Mouse (Mus musculus) embryonic facial prominence, embryonic 11.5 days (tissue): ENCODE data around the gene 1700057G04Rik. TPM values are rescaled to one million over a fixed set of nuclear protein-coding genes. Genes with fewer than 3 reads are reported as not detected.

ENCODE experiments used
- ATAC-seq: fragments of 200-750 bp; cut with Nextera tagmentation; replicated peaks from 2 replicates; pipeline ENCODE4 v1.8.0; 2017; ENCODE audit warnings: low read depth; ENCODE audit not compliant: insufficient number of reproducible peaks, low FRiP score, low TSS enrichment
- DNase-seq: peaks from one replicate; pipeline ENCODE4 v3.0.0-alpha.2; 2015; ENCODE audit warnings: low spot score
- H3K27ac ChIP-seq: fragments of 300-500 bp; sonication (generic); replicated peaks from 2 replicates; pipeline ENCODE4 v1.5.1; 2014; ENCODE audit warnings: mild to moderate bottlenecking, low read depth, low read length, control low read depth
- H3K27me3 ChIP-seq: fragments of 300-500 bp; sonication (generic); 2 replicates; pipeline ENCODE4 v1.6.1; 2014; ENCODE audit warnings: mild to moderate bottlenecking, low read length, moderate library complexity, mixed read lengths; ENCODE audit not compliant: control insufficient read depth, insufficient read depth
- H3K36me3 ChIP-seq: fragments of 300-500 bp; sonication (generic); replicated peaks from 2 replicates; pipeline ENCODE4 v1.6.1; 2014; ENCODE audit warnings: low read depth, mild to moderate bottlenecking, low read length, moderate library complexity, mixed read lengths; ENCODE audit not compliant: control insufficient read depth, insufficient read depth
- H3K4me1 ChIP-seq: fragments of 300-500 bp; sonication (generic); 2 replicates; pipeline ENCODE4 v1.6.1; 2014; ENCODE audit warnings: low read length, mixed read lengths; ENCODE audit not compliant: control insufficient read depth, insufficient read depth
- H3K4me2 ChIP-seq: fragments of 300-500 bp; sonication (generic); 2 replicates; pipeline ENCODE4 v1.6.1; 2014; ENCODE audit warnings: low read depth, mild to moderate bottlenecking, control low read depth, low read length, moderate library complexity
- H3K4me3 ChIP-seq: fragments of 300-500 bp; sonication (generic); 2 replicates; pipeline ENCODE4 v1.5.1; 2014; ENCODE audit warnings: low read depth, low read length, control low read depth
- H3K9ac ChIP-seq: fragments of 300-500 bp; sonication (generic); replicated peaks from 2 replicates; pipeline ENCODE4 v1.6.1; 2014; ENCODE audit warnings: mild to moderate bottlenecking, control low read depth, low read length
- H3K9me3 ChIP-seq: fragments of 300-500 bp; sonication (generic); replicated peaks from 2 replicates; pipeline ENCODE4 v1.6.1; 2016; ENCODE audit warnings: mild to moderate bottlenecking, low read length, inconsistent platforms, mixed read lengths; ENCODE audit not compliant: control insufficient read depth
- WGBS: fragments of 180-500 bp; shearing (Covaris S2); extraction: QIAGEN DNeasy Blood & Tissue Kit; methylation state at CpG from one replicate; pipeline ENCODE4 v1.1.7; 2014; 5-methylcytosine and 5-hydroxymethylcytosine counted together
- polyA plus RNA-seq: library from polyadenylated mRNA; unstranded; fragments of >200 nt; fragmentation: Nextera tagmentation; extraction: Ambion mirVana; gene quantifications from 2 replicates; pipeline ENCODE4 v1.2.1, GENCODE M21; 2014

1700057G04Rik gene
- polyA plus RNA-seq, 1 experiment from 2014 or later: not detected

DNA sequence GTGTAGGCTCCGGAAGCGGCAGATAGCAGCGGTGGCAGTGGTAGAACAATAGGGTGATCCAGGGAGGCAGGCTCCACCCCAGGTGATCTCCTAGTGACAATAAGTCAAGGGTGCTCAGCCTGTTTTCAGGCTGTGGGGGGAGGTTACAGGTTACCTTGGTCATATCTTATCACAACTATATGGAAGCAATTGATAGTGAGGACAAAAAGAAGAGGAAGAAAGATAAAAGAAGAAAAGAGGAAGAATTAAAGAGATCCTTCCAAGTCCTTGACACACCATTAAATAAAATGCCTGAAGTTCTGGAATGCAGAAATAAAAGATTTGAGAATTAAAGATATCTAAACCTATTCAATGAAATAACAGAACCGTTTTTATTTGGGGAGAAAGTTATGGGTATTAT lies 17.6 kb downstream of the 1700057G04Rik start:
- Histone ChIP-seq H3K9ac (no peak overlapping the region), H3K4me1 (no peaks in the 10 kb centered on the region), H3K4me3 (no peak overlapping the region), H3K9me3 (no peaks in the 10 kb centered on the region), H3K36me3 (no peaks in the 10 kb centered on the region), H3K27ac (no peak overlapping the region), H3K27me3 (no peaks in the 10 kb centered on the region), H3K4me2 (no peak overlapping the region)
- 71% methylated on average over 4 of the region's 4 CpGs for WGBS
- DNase-seq (no peak), ATAC-seq (no peak)

DNA sequence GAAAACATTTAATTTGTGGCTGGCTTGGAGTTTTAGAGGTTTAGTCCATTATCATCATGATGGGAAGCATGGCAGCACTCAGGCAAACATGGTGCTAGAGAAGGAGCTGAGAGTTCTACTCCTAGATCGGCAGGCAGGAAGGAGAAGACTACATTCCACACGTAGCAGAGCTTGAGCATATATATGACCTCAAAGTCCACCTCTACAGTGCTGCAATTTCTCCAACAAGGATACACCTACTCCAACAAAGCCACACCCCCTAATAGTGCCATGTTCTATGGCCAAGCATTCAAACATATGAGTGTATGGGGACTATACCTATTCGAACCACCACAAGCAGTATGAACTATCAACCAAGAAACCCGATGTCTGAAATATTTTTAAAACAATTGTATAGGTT lies 22.2 kb downstream of the 1700057G04Rik start:
- H3K4me1 ChIP-seq: no peaks in the 10 kb centered on the region
- no peaks in the 10 kb centered on the region for H3K9me3 ChIP-seq
- no peak overlapping the region for H3K4me3 ChIP-seq
- H3K4me2 ChIP-seq: no peak overlapping the region
- DNase-seq: no peak
- no peak for ATAC-seq
- no peaks in the 10 kb centered on the region for H3K27me3 ChIP-seq
- H3K27ac ChIP-seq: no peak overlapping the region
- no peak overlapping the region for H3K9ac ChIP-seq
- H3K36me3 ChIP-seq: no peaks in the 10 kb centered on the region
- 86% methylated on average over 4 of the region's 4 CpGs for WGBS

DNA sequence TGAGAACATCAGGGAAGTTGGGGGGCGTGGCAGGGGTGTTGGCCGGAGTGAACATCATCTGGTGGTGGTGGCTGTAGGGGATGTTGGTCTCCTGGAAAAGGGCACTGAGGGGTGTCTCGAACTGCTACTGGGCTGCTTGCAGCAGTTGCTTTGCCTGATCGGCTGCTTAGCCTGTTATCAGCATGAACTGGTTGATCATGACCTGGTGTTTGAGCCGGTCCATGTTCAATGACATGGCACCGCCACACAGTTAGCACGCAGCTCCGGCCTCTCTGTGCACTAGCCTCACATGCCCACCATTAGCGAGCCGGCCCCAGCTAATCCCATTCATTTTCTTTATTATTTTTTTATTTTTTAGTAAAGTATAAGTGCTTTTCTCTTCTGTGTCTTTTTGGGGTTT lies 25.7 kb downstream of the 1700057G04Rik start:
- DNase-seq (no peak), ATAC-seq (no peak)
- Histone ChIP-seq H3K36me3 (no peaks in the 10 kb centered on the region), H3K4me1 (no peaks in the 10 kb centered on the region), H3K9ac (no peak overlapping the region), H3K9me3 (no peaks in the 10 kb centered on the region), H3K4me2 (no peak overlapping the region), H3K27ac (no peak overlapping the region), H3K27me3 (no peaks in the 10 kb centered on the region), H3K4me3 (no peak overlapping the region)
- 91% methylated on average over 10 of the region's 10 CpGs for WGBS

DNA sequence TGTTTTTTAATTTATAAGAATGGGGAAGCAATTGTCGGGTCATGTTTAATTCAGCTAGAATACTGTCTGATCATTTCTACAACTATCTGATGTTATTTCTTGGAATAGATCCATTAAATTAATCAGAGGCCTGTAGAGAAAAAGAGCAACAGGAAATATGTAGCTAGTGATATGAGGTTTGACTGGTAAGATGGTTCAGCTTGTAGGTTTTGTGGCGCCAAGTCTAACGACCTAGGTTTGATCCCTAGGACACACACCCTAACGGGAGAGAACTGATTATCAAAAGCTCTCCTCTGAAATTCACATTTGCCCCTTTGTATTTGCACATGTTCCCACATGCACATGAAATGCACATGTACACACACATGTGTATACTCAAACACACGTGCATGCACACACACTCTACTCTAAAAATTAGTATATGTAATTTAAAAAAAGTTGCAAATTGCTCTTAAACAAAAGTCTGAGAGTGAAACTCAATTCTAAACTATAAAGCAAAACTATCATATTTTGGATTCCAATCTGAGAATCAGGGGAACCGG lies 26.2 kb downstream of the 1700057G04Rik start:
- ATAC-seq (no peak), DNase-seq (no peak)
- no peaks in the 10 kb centered on the region for H3K36me3 ChIP-seq
- no peak overlapping the region for H3K4me2 ChIP-seq
- 91% methylated on average over 6 of the region's 6 CpGs for WGBS
- H3K4me1 ChIP-seq: no peaks in the 10 kb centered on the region
- no peaks in the 10 kb centered on the region for H3K27me3 ChIP-seq
- H3K9me3 ChIP-seq: no peaks in the 10 kb centered on the region
- no peak overlapping the region for H3K27ac ChIP-seq
- no peak overlapping the region for H3K9ac ChIP-seq
- H3K4me3 ChIP-seq: no peak overlapping the region

DNA sequence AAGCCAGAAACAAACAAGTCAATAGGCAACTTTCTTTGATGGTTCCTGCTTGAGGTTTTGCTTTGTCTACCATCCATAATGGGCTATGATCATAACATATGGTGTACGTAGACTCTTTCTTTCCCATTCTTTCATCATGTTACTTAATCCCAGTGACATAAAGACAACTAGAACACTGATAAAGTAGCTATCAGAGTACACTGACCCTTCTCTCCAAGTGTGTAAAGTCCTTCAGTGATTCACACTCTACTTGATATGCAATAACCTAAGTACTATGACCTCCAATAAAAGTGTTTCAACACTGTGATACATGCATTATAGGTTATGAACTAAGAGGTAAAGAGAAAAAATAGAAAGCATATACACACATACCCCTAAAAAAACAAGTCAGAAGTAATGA lies 27.9 kb downstream of the 1700057G04Rik start:
- Histone ChIP-seq H3K9ac (no peak overlapping the region), H3K27me3 (no peaks in the 10 kb centered on the region), H3K27ac (no peak overlapping the region), H3K4me1 (no peaks in the 10 kb centered on the region), H3K36me3 (no peaks in the 10 kb centered on the region), H3K4me2 (no peak overlapping the region), H3K4me3 (no peak overlapping the region), H3K9me3 (no peaks in the 10 kb centered on the region)
- WGBS: 87% methylated on average over 1 of the region's 1 CpGs
- DNase-seq (no peak), ATAC-seq (no peak)

DNA sequence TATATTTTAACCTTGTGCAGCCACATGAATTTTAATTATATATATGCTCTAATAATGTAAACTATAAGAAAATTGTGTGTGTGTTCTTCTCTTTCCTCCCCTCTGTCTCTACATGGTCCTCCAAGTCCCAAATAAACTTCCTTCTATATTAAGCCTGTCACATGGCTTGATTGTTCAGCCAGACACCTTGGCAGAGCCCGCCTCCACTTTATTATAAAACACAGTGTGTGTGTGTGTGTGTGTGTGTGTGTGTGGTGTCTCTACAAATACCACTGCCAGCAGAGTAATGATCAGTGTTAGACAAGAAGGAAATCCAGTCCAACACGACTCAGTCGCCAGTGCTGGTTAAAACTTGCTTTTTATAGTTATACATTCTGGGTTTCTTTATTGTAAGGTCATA lies 28.5 kb downstream of the 1700057G04Rik start:
- DNase-seq (no peak), ATAC-seq (no peak)
- no peak overlapping the region for H3K4me3 ChIP-seq
- no peak overlapping the region for H3K9ac ChIP-seq
- H3K27ac ChIP-seq: no peak overlapping the region
- WGBS: 88% methylated on average over 3 of the region's 3 CpGs
- no peaks in the 10 kb centered on the region for H3K4me1 ChIP-seq
- no peaks in the 10 kb centered on the region for H3K36me3 ChIP-seq
- H3K9me3 ChIP-seq: no peaks in the 10 kb centered on the region
- no peaks in the 10 kb centered on the region for H3K27me3 ChIP-seq
- H3K4me2 ChIP-seq: no peak overlapping the region

DNA sequence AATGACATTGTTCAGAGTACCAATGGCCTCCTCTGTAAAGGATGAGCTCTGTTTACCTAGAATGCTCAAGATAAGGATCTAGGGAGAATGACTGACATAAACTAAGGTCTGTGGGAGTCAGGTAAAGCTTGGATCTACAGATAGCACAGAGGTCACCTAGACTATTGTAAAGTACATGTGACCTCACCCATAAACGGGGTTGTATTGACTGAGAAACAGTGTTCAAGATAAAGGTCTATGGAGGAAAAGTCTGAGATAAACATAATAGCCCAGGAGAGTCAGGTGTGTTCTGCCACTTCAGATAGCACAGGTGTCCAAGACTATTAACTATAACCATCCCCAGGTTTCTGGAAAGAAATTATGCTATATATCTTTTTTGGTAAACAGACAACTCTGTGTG lies 29.8 kb downstream of the 1700057G04Rik start:
- no peak overlapping the region for H3K4me3 ChIP-seq
- ATAC-seq: no peak
- WGBS: 73% methylated on average over 1 of the region's 1 CpGs
- H3K36me3 ChIP-seq: no peaks in the 10 kb centered on the region
- no peak overlapping the region for H3K4me2 ChIP-seq
- H3K9me3 ChIP-seq: no peaks in the 10 kb centered on the region
- H3K27me3 ChIP-seq: no peaks in the 10 kb centered on the region
- no peaks in the 10 kb centered on the region for H3K4me1 ChIP-seq
- H3K27ac ChIP-seq: no peak overlapping the region
- no peak overlapping the region for H3K9ac ChIP-seq
- no peak for DNase-seq

DNA sequence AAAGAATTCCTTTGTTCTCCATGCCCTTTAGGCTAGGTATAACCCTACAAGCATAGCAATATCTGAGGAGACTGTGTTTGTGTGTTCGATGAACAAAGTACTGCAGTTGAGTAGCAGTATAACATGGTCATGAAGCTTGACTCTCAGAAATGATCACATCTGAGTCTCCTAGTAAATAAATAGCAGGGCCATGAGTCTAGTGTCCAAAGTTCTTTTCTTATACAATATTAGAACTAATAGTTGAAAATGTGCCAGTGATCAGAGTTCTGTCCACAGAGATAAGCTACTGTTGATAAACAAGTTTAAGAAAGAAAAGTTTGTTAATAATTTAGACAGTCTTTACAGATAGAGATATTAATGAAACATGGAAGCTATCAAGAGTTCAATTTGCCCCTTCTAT lies 42.7 kb downstream of the 1700057G04Rik start:
- Histone ChIP-seq H3K4me1 (no peaks in the 10 kb centered on the region), H3K27ac (no peak overlapping the region), H3K36me3 (no peaks in the 10 kb centered on the region), H3K27me3 (no peaks in the 10 kb centered on the region), H3K4me2 (no peak overlapping the region), H3K4me3 (no peak overlapping the region), H3K9me3 (no peaks in the 10 kb centered on the region), H3K9ac (no peak overlapping the region)
- no peak for ATAC-seq
- WGBS: 88% methylated on average over 1 of the region's 1 CpGs
- DNase-seq: no peak
